Mouse (Mus musculus) bone marrow, adult 2 months (tissue): Measurements from ENCODE around the gene Dock6.

Experiments
- CTCF ChIP-seq: fragments of 200-500 bp; IDR thresholded peaks from 2 replicates; pipeline ENCODE4 v1.5.1; 2011; ENCODE audit warnings: low read length, control low read depth; ENCODE audit not compliant: control insufficient read depth, insufficient read depth
- POLR2A ChIP-seq: fragments of 200-500 bp; IDR thresholded peaks from 2 replicates; pipeline ENCODE4 v1.6.1; 2011; ENCODE audit warnings: low read depth, mild to moderate bottlenecking, control low read depth, low read length, borderline replicate concordance; ENCODE audit not compliant: control insufficient read depth

GRCm38 (mm10) chr9:21862181-21862580 is 9.7 kb upstream of the Dock6 start:
- TF ChIP-seq POLR2A (no peak), CTCF (no peak)
